Mouse (Mus musculus): ENCODE results near the gene Tpt1.
A peak's percentile ranks its signal among the peaks of the same experiment; 100 is the strongest.
"Not testable (repeated sequence)": the region's sequence is repeated elsewhere in the genome, so short reads cannot be mapped to it uniquely, and the experiment has no call there.

Tpt1 gene

DNA sequence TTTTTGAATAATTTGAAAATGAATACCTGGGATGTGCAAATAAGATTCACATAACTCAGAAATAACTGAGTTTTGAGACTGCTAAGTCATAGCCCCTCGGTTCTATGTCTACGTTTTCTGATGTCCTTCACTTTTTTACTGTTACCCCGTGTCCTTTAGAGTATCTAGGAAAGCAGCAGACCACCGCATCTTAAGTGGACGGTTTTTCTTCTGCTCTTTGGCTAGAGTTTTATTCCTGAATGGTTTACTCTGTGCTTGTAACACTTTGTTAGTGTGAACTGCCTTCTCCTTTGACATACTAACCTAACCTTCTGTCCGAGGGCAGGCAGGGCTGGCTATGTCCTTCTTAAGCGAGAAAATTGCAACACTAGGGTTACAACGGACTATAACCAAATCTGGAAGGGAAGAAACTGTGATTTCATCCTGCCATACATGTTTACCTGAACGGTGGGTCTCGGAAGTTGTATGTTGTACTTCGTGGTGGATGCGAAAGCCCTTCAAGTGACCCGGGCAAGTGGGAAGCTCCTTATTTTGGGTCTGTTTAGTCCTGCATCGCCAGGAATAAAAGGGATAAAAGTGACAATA is 690 bp upstream of the Tpt1 start:
- peak; percentile 64 for DNase-seq (ENCODE audit: low spot score)

DNA sequence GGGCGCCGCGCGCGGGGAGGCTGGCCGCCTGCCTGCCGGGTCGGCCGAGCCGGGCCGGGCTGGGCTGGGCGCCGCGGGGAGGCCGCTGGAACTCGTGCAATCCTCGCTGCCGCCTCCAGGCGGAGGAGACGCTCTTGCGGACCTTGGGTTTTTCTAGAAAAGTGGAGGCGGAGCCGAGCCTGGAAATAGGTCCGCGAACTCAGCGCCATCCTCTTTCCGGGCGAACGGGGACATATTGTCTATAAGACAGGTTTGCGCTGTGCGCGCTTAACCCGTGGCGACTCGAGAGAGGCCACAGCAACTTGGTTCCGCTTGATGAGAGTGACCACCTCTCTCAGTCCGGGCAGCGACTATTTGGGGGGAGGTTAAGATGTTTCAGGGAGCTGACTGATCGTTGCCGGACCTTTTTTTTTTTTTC is 814 bp downstream of the Tpt1 start:
- peak; percentile 89 for DNase-seq (ENCODE audit: low spot score)

DNA sequence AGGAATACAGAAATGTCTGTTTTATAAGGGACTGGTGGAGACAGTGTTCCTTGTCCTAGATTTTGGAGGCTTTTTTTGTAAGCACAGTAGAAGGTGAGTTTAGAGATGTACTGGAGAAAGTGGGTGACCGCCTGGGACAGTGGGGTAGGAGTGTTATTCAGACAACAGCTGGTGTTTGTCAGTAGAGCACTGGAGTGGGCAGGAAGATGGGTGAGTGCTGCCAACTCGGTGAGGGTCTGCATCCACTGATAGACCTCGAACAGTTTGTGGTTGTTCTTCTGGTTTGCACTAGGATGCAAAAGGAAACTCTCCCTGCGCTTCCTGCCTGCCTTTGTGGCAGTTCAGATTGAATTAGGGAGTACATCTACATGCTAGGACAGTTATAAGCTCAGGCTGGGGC is 2.8 kb downstream of the Tpt1 start:
- no peak for DNase-seq (ENCODE audit: low spot score)

DNA sequence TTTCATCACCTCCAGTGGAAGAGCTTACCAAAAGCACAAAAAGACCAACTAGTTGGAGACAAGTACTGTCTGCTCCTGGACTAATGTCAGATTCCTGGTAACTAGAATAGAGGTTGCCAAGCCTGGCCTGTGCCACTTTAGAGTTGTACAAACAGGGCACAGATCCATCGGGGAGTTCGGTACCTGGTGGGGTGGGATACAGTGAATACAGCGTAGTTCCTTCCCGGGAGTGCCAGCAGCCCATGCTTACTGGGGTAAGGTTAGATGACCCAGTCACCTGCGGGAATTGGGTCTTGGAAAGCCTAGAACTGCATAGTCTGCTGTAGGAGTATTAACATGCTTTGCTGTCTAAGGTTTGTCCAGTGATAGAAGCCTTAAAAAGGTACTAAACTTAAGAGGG is 3.6 kb downstream of the Tpt1 start:
- DNase-seq (ENCODE audit: low spot score), result no peak

DNA sequence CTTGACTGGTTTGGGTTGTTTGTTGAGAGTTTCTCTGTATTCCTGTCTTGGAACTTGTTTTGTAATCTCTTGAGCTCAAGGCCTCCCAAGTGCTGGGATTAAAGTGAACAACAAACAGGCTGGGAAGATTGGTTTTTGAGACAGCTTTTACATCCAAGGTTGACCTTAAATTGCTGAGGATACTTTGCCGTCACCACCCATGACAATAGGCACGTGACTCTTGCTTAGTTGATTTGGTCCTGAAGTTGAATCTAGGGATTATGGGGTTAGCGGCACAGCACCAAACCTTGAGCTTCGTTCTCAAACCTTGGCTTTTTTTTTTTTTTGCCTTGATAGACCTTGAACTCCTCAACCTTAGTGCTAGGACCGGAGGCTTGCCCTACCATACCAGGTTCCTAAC is 4.3 kb downstream of the Tpt1 start:
- DNase-seq (ENCODE audit: low spot score), result no peak

DNA sequence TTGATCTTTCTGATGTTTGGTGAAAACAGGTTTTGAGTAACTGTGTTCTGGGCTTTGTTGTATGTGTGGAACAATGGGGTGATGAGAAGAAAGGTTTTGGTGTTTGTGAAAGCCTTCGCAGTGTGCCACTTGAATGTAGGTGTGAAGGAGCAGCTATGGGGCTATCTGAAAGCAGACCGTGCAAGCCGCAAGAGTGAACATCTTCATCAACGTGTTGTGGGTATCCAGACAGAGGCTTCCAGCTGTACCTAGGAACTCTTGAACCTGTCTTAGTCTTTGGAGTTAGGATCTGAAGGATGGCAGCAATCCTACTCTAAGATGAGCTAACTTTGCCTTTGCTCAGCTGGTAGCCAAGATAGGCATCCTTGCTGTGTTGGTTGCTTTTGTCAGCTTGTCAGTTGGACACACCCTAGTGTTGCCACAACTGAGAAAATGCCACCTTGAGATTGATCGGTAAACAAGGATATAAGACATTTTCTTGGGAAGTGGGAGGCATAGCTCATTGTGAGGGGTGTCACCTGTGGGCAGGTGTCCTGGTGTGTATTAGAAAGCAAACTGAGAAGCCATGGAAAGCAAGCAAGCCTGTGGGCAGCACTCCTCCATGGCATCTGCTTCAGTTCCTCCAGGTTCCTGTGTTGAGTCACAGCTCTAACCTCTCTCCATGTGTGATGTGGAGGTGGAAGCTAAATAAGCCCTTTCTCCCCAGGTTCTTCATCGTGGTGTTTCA is 5.1 kb downstream of the Tpt1 start:
- no peak for DNase-seq (ENCODE audit: low spot score)

DNA sequence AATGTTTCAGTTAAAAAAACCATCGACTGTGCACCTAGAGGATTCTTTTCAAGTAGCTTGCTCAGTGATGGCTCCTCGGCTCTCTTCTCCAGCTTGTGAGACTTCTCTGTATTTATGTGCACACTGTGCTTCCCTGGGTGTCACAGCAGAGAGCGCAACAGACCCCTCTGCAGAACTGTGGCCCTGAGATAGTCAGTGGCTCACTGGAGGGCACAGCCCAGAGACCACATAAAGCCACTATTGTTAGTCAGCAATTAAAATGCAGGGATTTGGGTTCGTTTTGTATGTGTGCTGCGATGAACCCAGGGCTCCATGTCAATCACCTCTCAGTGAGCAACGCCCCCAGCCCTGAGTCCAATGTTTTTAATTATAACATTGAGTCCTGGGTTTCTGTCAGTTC is 5.9 kb downstream of the Tpt1 start:
- no peak for DNase-seq (ENCODE audit: low spot score)

DNA sequence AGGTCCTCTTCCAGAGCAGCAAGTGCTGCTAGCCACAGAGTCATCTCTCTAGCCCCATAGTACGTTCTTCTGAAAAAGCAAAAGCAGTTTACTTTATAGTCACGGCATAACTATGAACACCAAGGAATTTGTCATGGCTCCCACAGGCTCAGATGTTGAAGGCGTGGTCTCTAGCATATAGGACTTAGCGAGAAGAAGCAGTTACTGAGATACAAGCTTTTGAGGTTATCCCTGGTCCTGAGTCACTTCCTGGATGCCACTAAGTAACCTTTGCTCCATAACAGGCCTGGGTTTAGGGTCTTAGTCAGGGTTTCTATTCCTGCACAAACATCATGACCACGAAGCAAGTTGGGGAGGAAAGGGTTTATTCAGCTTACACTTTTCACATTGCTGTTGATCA is 7.1 kb downstream of the Tpt1 start:
- no peak for DNase-seq (ENCODE audit: low spot score)

DNA sequence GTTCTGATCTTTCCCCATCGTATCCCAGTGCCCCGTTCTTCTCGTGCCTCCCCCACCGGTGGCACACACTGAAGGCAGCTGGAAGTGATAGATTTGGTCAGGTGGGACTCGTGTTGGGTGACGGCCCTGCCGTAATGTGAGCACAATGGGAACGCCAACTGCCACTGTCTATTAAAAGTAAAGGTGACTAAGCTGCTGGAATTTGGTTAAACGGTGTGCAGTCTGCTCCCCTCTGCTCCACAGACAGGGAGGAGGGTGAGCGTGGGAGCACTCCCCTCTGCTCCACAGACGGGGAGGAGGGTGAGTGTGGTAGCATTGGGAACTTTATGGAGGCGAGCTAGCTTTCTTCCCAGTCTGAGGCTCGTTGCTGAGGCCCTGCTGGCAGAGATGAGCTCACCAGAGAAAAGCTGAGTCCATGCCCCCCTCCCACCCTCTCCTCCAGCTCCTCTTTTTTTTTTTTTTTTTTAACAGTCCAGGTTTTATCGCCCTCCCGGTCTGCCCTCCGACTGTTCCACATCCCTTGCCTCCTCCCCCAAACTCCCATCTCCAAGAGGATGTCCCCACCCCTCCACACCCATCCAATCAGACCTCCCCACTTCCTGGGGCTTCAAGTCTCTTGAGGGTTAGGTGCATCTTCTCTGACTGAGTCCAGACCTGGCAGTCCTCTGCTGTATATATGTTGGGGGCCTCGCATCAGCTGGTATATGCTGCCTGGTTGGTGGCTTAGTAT is 10.5 kb downstream of the Tpt1 start:
- DNase-seq (ENCODE audit: low spot score), result no peak

DNA sequence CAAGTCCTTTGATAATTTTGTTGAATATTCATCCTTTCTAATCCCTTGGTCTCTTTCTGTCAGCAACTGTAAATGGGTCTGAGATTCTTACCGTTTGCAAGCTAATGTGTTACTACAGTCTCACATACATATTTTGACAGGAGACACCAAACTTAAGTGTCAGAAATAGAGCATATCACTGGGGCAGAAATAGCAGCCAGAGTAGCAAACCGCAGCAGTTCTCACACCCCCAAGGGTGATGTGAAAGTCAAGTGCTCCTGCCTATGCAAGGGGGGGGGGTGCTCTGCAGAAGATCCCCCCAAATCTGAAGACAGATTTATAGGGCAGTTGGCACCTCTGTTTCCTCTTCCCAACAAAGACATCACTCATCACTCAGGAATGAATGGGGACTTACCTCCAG is 13.3 kb downstream of the Tpt1 start:
- no peak for DNase-seq (ENCODE audit: low spot score)

DNA sequence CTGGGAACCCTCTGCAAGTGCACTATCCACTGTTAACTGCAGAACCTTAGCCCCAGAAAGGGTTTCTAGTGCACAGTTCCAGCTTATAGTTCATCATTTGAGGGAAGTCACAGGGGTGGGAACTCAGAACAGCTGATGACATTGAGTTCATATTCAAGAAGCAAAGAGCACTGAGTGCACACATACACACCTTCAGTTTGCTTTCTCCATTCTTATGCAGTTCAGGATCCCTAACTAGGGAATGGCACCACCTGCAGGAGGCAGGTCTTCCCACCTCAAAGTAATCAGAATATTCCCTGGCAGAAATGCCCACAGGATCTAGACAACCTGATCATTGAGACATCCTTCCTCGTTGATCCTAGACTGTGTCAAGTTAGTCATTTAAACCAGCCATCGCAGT is 14.7 kb downstream of the Tpt1 start:
- DNase-seq (ENCODE audit: low spot score), result no peak

DNA sequence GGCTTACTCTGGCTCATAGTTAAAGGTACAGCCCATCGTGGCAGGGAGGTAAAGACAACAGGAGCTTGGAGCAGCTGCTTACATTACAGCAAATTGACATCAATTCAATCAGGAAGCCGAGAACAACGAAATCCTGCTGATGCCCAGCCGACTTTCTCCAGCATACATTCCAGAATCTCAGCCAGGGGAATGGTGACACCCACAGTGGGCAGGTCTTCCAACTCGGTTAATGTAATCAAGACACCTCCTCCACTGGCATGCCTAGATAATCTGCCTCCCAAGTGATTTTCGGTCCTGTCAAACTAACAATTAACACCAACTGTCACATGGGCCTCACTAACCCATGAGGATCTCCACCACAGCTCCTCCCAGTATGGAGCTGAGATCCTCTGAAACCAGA is 17.8 kb downstream of the Tpt1 start:
- no peak for DNase-seq (ENCODE audit: low spot score)

DNA sequence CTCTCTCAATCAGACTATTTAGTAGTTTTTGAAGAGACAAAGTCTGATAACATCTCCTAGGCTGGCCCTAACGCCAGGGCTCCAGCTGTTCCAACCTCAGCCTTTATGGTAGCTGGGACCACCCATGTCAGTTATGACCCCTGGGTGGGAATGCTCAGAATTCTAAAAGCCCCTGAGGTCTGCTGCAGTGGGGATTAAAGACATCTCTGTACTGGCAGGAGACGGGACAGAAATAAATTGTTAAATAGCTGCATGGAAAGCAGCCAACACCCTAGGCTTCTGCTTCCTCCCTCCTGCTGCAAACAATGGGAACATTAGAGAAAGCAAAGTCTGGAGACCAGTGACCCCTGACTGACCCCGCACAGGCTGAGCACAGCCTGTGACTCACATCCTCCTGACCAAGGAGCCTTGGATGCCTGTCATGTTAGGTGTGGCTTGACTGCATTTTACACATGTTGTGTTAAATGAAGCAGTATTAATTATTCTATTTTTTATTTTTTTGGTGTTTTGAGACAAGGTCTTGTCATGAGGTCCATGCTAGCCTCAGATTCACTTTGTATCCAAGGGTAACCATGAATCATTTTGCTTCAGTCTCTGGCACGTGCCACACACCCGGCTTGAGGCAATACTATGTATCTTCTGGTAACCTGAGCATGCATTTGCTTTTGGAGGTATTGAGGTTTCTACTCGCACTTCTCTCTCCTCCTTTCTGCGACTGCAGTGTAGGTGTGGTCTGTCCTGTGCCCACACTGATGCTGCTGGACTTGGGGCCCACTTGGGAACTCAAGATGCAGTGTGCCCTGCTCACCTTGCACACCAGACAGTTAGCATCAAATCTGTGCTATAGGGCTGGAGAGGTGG is 18.9 kb downstream of the Tpt1 start:
- DNase-seq (ENCODE audit: low spot score), result peak; percentile 76

DNA sequence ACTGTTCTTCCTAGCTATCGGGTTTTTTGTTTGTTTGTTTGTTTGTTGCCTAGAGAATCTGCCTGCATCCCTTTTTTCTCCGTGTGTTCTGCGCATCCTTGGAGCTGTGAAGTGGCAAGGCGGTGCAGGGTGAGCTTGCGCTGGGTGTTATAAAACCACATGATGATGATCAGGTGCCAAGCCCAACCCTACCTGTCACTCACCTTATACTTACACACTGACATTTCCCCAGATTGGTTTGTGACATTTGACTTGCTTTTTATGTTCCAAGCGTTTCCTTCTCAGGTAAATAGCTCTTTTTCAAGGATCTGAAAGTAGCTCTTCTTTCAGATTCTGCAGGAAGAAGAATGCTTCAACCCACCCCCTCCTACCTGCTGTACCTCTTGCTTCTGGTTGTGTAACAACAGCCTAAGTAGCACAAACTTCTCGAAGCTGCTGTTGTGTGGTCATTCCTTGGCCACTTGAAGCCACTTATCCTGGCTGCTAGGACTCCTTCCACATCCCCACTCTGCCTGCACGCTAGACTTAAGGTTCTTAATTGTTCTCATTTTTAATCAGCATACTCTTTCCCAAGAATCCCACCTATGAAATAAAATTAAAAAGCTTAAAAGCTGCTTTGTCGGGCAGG is 21.9 kb downstream of the Tpt1 start:
- DNase-seq (ENCODE audit: low spot score), result no peak

DNA sequence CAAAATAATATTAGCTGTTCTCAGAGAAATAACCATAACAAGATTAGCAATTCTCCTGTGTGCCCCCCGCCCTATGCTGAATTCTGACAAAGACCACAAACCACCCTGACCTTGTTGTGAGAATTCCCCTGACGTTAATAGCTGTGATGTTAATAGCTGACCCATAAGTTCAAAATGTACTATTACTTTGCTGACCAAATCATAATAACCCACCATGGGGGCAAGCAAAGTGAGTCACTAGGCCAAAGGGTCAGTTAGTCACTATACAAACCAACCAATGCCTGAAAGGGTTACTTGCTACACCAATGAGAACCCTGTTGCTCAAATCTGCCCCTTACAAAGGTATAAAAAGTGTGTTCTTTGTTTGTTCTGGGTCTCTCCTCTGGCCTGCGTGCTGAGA is 23.1 kb downstream of the Tpt1 start:
- not testable (repeated sequence) for DNase-seq (ENCODE audit: low spot score)

DNA sequence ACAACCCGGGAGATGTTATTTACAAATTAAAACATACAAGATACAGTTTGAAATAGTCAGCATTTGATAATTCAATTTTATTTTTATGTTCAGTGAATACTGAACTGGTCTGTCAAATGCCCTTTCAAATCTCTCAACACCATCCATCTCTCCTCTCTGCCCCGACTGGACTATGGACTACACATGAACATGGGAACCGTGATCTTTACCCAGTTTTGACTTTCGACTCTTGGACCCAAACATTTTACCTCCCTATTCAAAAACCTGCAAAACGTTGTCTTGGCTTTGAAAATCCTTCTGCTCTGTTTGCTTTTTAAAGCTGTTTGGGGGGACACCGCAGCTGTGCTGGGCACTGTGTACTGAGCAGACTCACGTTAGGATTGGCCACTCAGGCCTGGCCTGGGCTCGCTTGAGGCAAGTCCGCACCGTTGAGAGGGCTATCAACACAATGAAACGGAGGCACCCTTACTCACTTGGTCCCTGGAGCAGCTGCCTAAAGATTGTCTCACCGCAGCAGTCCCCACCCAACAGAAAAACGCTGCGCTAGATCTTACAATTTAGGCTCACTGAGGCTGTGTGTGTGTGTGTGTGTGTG is 25.0 kb downstream of the Tpt1 start:
- DNase-seq (ENCODE audit: low spot score), result no peak

DNA sequence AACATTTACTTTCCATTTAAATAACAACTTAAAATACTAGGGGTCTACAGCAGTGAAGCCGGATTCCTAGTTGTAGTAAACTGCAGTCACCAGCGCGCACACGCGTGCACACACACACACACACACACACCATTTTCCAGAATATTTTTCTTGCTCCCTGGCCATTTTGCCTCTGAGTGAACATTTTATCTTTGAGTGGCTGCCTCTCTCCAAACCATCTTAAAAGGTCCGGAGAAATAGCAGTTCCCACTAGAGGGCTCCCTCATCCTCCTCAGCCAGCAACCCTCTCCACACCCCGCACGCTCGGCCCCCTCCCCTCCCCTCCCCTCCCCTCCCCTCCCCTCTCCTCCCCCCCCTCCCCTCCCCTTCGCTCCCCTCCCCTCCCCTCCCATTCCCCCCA is 25.7 kb downstream of the Tpt1 start:
- DNase-seq (ENCODE audit: low spot score), result peak; percentile 42

DNA sequence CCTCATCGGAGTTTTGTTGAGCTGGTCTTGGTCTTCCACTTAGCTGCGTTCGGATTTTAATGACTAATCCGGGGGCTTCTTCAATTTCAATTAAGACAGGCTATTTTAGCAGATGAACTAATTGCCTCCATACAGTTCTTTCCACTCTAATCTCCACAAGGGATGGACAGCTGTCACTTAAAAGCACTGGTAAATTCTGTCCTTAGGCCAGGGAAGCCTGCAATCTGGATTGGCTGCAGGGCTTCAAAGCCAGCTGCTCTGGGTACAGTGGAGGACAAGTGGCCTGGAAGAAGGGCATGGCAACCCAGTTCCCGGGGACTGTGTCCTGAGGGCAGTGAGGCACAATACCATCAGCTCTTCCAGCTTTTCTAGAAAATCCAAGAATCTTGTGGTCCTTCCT is 26.2 kb downstream of the Tpt1 start:
- DNase-seq (ENCODE audit: low spot score), result no peak

DNA sequence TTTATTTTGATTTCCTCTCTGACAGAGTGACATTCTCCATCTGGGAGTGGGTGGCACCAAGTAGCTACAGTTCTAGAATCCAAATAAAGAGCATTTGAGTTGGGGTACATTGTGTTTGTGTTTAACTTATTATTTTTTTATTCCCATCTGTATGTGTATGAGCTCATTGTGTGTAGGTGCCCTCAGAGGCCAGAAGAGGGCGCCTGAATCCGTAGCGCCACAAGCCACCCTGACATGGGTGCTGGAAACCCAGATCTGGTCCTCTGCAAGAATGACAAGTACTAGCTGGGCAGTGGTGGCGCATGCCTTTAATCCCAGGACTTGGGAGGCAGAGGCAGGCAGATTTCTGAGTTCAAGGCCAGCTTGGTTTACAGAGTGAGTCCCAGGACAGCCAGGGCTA is 26.9 kb downstream of the Tpt1 start:
- no peak for DNase-seq (ENCODE audit: low spot score)

DNA sequence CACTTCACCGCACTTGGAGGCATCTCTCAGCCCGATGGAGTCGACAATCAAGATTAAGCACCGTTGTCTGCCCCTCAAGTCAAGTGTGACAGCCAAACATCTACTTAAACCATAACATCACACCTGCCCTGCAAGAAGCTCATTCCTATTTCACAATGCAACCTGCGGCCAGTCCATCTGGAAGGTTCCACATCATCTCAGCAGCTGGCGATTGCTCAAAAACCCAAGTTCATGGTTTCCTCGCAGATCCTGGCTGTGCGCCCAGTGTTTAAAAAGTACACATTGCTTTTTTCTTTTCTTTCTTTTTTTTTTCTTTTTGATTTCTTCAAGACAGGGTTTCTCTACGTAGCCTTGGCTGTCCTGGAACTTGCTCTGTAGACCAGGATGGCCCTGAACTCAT is 28.7 kb downstream of the Tpt1 start:
- peak; percentile 88 for DNase-seq (ENCODE audit: low spot score)

DNA sequence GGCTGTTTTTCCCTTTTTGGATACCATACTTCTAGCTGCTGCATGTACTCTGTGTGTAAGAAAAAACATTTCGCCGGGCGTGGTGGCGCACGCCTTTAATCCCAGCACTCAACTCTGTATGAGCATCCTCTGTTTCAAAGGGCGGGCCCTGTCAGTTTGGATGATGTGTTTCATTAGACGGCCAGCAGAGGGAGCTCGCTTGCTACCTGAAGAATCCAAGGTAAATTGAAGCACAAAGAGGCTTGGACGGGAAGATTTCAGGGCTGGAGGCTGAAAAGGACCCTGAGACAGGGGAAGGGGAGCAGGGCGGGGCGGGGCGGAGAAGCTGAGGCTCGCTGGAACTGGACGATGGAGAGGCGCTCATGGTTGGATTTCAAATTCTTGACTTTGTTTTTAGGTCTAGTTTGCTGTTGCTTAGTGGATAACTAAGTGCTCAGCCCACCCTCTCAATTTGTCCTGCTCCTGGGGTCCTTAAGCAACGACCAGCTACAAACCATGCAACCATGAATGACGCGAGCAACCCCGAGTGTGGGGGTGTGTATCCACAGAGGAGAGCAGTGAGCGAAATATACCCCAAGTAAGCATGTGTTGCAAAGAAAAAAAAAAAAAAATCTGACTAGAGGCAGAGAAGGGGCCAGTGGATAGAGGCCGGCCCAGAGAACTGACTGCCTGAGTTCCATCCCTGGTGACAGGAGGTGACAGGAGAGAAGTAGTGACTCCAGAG is 31.6 kb downstream of the Tpt1 start:
- peak; percentile 82 for DNase-seq (ENCODE audit: low spot score)

Data from adipocyte (in vitro differentiated cells).